Mouse (Mus musculus): ENCODE measurements at regions not wholly inside any gene's neighbourhood (a gene's known extent, or its start where the extent isn't known, plus 50 kb on each side); places are given as distances from the start of the nearest gene placed in this dataset.

- H3K79me3 ChIP-seq (ENCODE audit: low read depth) = no peaks in the 10 kb centered on the region
- TF ChIP-seq MYOG (IDR thresholded peaks at IDR 0.05; ENCODE audit: control insufficient read depth, extremely low read depth, insufficient read length) = no peak
- TF ChIP-seq USF1 (IDR thresholded peaks at IDR 0.05; ENCODE audit: low read depth) = no peak
- no peak for TF ChIP-seq MAX (IDR thresholded peaks at IDR 0.05)
- no peak for TF ChIP-seq MYOD1 (IDR thresholded peaks at IDR 0.05; ENCODE audit: control insufficient read depth, insufficient read length, low read depth)
- no peak for TF ChIP-seq CEBPB (IDR thresholded peaks at IDR 0.05; ENCODE audit: low read depth)
- no peak for TF ChIP-seq FOSL1 (IDR thresholded peaks at IDR 0.05; ENCODE audit: insufficient read depth, low read length, poor library complexity, severe bottlenecking)
- no peak for TF ChIP-seq CTCF (IDR thresholded peaks at IDR 0.05; ENCODE audit: control insufficient read depth, insufficient read depth, insufficient read length)
Measured at GRCm38 (mm10) chr12:54487689-54488088, 168.7 kb downstream of the Sptssa start.

GRCm38 (mm10) chr12:54482020-54482419 is 174.4 kb downstream of the Sptssa start:
- no peak overlapping the region for H3K4me3 ChIP-seq (ENCODE audit: insufficient read depth, poor library complexity, severe bottlenecking)

More at GRCm38 (mm10) chr12:54487689-54488088, 168.7 kb downstream of the Sptssa start:
- H3K36me3 ChIP-seq (ENCODE audit: control insufficient read depth, insufficient read depth) = no peaks in the 10 kb centered on the region
- no peak overlapping the region for H3K4me3 ChIP-seq (ENCODE audit: insufficient read depth, poor library complexity, severe bottlenecking)
- no peaks in the 10 kb centered on the region for H3K27me3 ChIP-seq (ENCODE audit: control insufficient read depth, insufficient read depth, insufficient read length)
- H3K79me2 ChIP-seq (ENCODE audit: control insufficient read depth, insufficient read depth) = no peaks in the 10 kb centered on the region
- no peak overlapping the region for H3ac ChIP-seq (ENCODE audit: control insufficient read depth, insufficient read length, low read depth)

GRCm38 (mm10) chr12:54479841-54480240 is 176.5 kb downstream of the Sptssa start:
- no peaks in the 10 kb centered on the region for H3K79me3 ChIP-seq (ENCODE audit: low read depth)
- H3ac ChIP-seq (ENCODE audit: control insufficient read depth, insufficient read length, low read depth) = no peak overlapping the region
- no peaks in the 10 kb centered on the region for H3K36me3 ChIP-seq (ENCODE audit: control insufficient read depth, insufficient read depth)
- H3K79me2 ChIP-seq (ENCODE audit: control insufficient read depth, insufficient read depth) = no peaks in the 10 kb centered on the region
- H3K27me3 ChIP-seq (ENCODE audit: control insufficient read depth, insufficient read depth, insufficient read length) = no peaks in the 10 kb centered on the region
- no peak overlapping the region for H3K4me3 ChIP-seq (ENCODE audit: insufficient read depth, poor library complexity, severe bottlenecking)
- TF ChIP-seq CTCF (IDR thresholded peaks at IDR 0.05; ENCODE audit: control insufficient read depth, insufficient read depth, insufficient read length) (no peak), FOSL1 (IDR thresholded peaks at IDR 0.05; ENCODE audit: insufficient read depth, low read length, poor library complexity, severe bottlenecking) (no peak), MYOD1 (IDR thresholded peaks at IDR 0.05; ENCODE audit: control insufficient read depth, insufficient read length, low read depth) (no peak), MYOG (IDR thresholded peaks at IDR 0.05; ENCODE audit: control insufficient read depth, extremely low read depth, insufficient read length) (no peak), CEBPB (IDR thresholded peaks at IDR 0.05; ENCODE audit: low read depth) (no peak), MAX (IDR thresholded peaks at IDR 0.05) (no peak), USF1 (IDR thresholded peaks at IDR 0.05; ENCODE audit: low read depth) (no peak)

More at GRCm38 (mm10) chr12:54482020-54482419, 174.4 kb downstream of the Sptssa start:
- H3K79me2 ChIP-seq (ENCODE audit: control insufficient read depth, insufficient read depth) = no peaks in the 10 kb centered on the region
- H3K79me3 ChIP-seq (ENCODE audit: low read depth) = no peaks in the 10 kb centered on the region
- no peaks in the 10 kb centered on the region for H3K27me3 ChIP-seq (ENCODE audit: control insufficient read depth, insufficient read depth, insufficient read length)
- H3K36me3 ChIP-seq (ENCODE audit: control insufficient read depth, insufficient read depth) = no peaks in the 10 kb centered on the region
- no peak for TF ChIP-seq FOSL1 (IDR thresholded peaks at IDR 0.05; ENCODE audit: insufficient read depth, low read length, poor library complexity, severe bottlenecking)
- TF ChIP-seq USF1 (IDR thresholded peaks at IDR 0.05; ENCODE audit: low read depth) = no peak
- TF ChIP-seq CTCF (IDR thresholded peaks at IDR 0.05; ENCODE audit: control insufficient read depth, insufficient read depth, insufficient read length) = no peak
- no peak for TF ChIP-seq MYOD1 (IDR thresholded peaks at IDR 0.05; ENCODE audit: control insufficient read depth, insufficient read length, low read depth)
- no peak for TF ChIP-seq MAX (IDR thresholded peaks at IDR 0.05)
- no peak for TF ChIP-seq CEBPB (IDR thresholded peaks at IDR 0.05; ENCODE audit: low read depth)
- TF ChIP-seq MYOG (IDR thresholded peaks at IDR 0.05; ENCODE audit: control insufficient read depth, extremely low read depth, insufficient read length) = no peak
- no peak overlapping the region for H3ac ChIP-seq (ENCODE audit: control insufficient read depth, insufficient read length, low read depth)

GRCm38 (mm10) chr12:54472881-54473280 is 183.5 kb downstream of the Sptssa start:
- no peaks in the 10 kb centered on the region for H3K79me3 ChIP-seq (ENCODE audit: low read depth)

GRCm38 (mm10) chr12:54472407-54472806 is 184.0 kb downstream of the Sptssa start:
- Histone ChIP-seq H3K36me3 (ENCODE audit: control insufficient read depth, insufficient read depth) (no peaks in the 10 kb centered on the region), H3K79me3 (ENCODE audit: low read depth) (no peaks in the 10 kb centered on the region), H3K27me3 (ENCODE audit: control insufficient read depth, insufficient read depth, insufficient read length) (no peaks in the 10 kb centered on the region), H3ac (ENCODE audit: control insufficient read depth, insufficient read length, low read depth) (no peak overlapping the region), H3K4me3 (ENCODE audit: insufficient read depth, poor library complexity, severe bottlenecking) (no peak overlapping the region), H3K79me2 (ENCODE audit: control insufficient read depth, insufficient read depth) (no peaks in the 10 kb centered on the region)
- TF ChIP-seq MYOG (IDR thresholded peaks at IDR 0.05; ENCODE audit: control insufficient read depth, extremely low read depth, insufficient read length) (no peak), USF1 (IDR thresholded peaks at IDR 0.05; ENCODE audit: low read depth) (no peak), MYOD1 (IDR thresholded peaks at IDR 0.05; ENCODE audit: control insufficient read depth, insufficient read length, low read depth) (no peak), CEBPB (IDR thresholded peaks at IDR 0.05; ENCODE audit: low read depth) (no peak), CTCF (IDR thresholded peaks at IDR 0.05; ENCODE audit: control insufficient read depth, insufficient read depth, insufficient read length) (no peak), FOSL1 (IDR thresholded peaks at IDR 0.05; ENCODE audit: insufficient read depth, low read length, poor library complexity, severe bottlenecking) (no peak), MAX (IDR thresholded peaks at IDR 0.05) (no peak)

More at GRCm38 (mm10) chr12:54472881-54473280, 183.5 kb downstream of the Sptssa start:
- Histone ChIP-seq H3K79me2 (ENCODE audit: control insufficient read depth, insufficient read depth) (no peaks in the 10 kb centered on the region), H3K36me3 (ENCODE audit: control insufficient read depth, insufficient read depth) (no peaks in the 10 kb centered on the region), H3K27me3 (ENCODE audit: control insufficient read depth, insufficient read depth, insufficient read length) (no peaks in the 10 kb centered on the region), H3ac (ENCODE audit: control insufficient read depth, insufficient read length, low read depth) (no peak overlapping the region), H3K4me3 (ENCODE audit: insufficient read depth, poor library complexity, severe bottlenecking) (no peak overlapping the region)
- no peak for TF ChIP-seq CEBPB (IDR thresholded peaks at IDR 0.05; ENCODE audit: low read depth)
- no peak for TF ChIP-seq FOSL1 (IDR thresholded peaks at IDR 0.05; ENCODE audit: insufficient read depth, low read length, poor library complexity, severe bottlenecking)
- no peak for TF ChIP-seq MYOD1 (IDR thresholded peaks at IDR 0.05; ENCODE audit: control insufficient read depth, insufficient read length, low read depth)
- TF ChIP-seq CTCF (IDR thresholded peaks at IDR 0.05; ENCODE audit: control insufficient read depth, insufficient read depth, insufficient read length) = no peak
- TF ChIP-seq USF1 (IDR thresholded peaks at IDR 0.05; ENCODE audit: low read depth) = no peak
- no peak for TF ChIP-seq MYOG (IDR thresholded peaks at IDR 0.05; ENCODE audit: control insufficient read depth, extremely low read depth, insufficient read length)
- TF ChIP-seq MAX (IDR thresholded peaks at IDR 0.05) = no peak
